Mouse (Mus musculus): ENCODE data around the gene Olfr99. TPM values are rescaled to one million over a fixed set of nuclear protein-coding genes. Genes with fewer than 3 reads are reported as not detected.
A peak's percentile ranks its signal among the peaks of the same experiment; 100 is the strongest.
"Not testable (repeated sequence)": the region's sequence is repeated elsewhere in the genome, so short reads cannot be mapped to it uniquely, and the experiment has no call there.

Olfr99 gene
- polyA plus RNA-seq, 1 experiment from 2014 or later = not detected

- no peaks in the 10 kb centered on the region for H3K9me3 ChIP-seq (replicated peaks; ENCODE audit: control insufficient read depth, low read length)
- peak within 1 kb of the TSS; percentile 41 for H3K9ac ChIP-seq (ENCODE audit: low read depth, low read length)
- H3K27ac ChIP-seq (ENCODE audit: low read length) = no peak within 1 kb of the TSS
These were observed 13.1 kb downstream of the Olfr99 start, which contains the start of gene H2-M3 for GRCm38 (mm10) chr17:37270058-37270701. H2-M3 (plus strand) TSS chr17:37270220.

GRCm38 (mm10) chr17:37263626-37264025 lies 19.6 kb downstream of the Olfr99 start, which contains the start of gene Olfr98:
Olfr98 (minus strand) TSS chr17:37263749.
- Histone ChIP-seq H3K9ac (ENCODE audit: low read depth, low read length) (no peak within 1 kb of the TSS), H3K27ac (ENCODE audit: low read length) (no peak within 1 kb of the TSS), H3K36me3 (ENCODE audit: control insufficient read depth, insufficient read depth) (no peaks in the 10 kb centered on the region), H3K4me1 (ENCODE audit: control insufficient read depth, low read depth, low read length) (no peaks in the 10 kb centered on the region), H3K4me2 (ENCODE audit: low read depth, low read length) (no peak within 1 kb of the TSS), H3K4me3 (ENCODE audit: low read depth, low read length) (no peak within 1 kb of the TSS), H3K27me3 (ENCODE audit: control insufficient read depth, insufficient read depth, low read depth, low read length) (no peaks in the 10 kb centered on the region), H3K9me3 (replicated peaks; ENCODE audit: control insufficient read depth, low read length) (no peaks in the 10 kb centered on the region)
- 59% methylated on average over 1 of the region's 1 CpGs for WGBS (ENCODE audit: insufficient replicate concordance)
- no peak for ATAC-seq (ENCODE audit: low read depth)

More at GRCm38 (mm10) chr17:37270058-37270701, 13.1 kb downstream of the Olfr99 start, which contains the start of gene H2-M3:
- Histone ChIP-seq H3K36me3 (ENCODE audit: control insufficient read depth, insufficient read depth) (no peaks in the 10 kb centered on the region), H3K4me2 (ENCODE audit: low read depth, low read length) (peak within 1 kb of the TSS; percentile 78), H3K4me3 (ENCODE audit: low read depth, low read length) (peak within 1 kb of the TSS; percentile 67), H3K27me3 (ENCODE audit: control insufficient read depth, insufficient read depth, low read depth, low read length) (no peaks in the 10 kb centered on the region), H3K4me1 (ENCODE audit: control insufficient read depth, low read depth, low read length) (no peaks in the 10 kb centered on the region; the same call in 1 of the 2 replicates)
- ATAC-seq (ENCODE audit: low read depth) = peak; percentile 80
- WGBS (ENCODE audit: insufficient replicate concordance) = under 1% methylated on average over 26 of the region's 26 CpGs

GRCm38 (mm10) chr17:37250544-37250943 lies 32.7 kb downstream of the Olfr99 start:
- Histone ChIP-seq H3K36me3 (ENCODE audit: control insufficient read depth, insufficient read depth) (no peaks in the 10 kb centered on the region), H3K4me2 (ENCODE audit: low read depth, low read length) (no peak overlapping the region), H3K4me3 (ENCODE audit: low read depth, low read length) (no peak overlapping the region), H3K9me3 (replicated peaks; ENCODE audit: control insufficient read depth, low read length) (no peaks in the 10 kb centered on the region), H3K27me3 (ENCODE audit: control insufficient read depth, insufficient read depth, low read depth, low read length) (no peaks in the 10 kb centered on the region), H3K27ac (ENCODE audit: low read length) (no peak overlapping the region), H3K4me1 (ENCODE audit: control insufficient read depth, low read depth, low read length) (no peaks in the 10 kb centered on the region), H3K9ac (ENCODE audit: low read depth, low read length) (no peak overlapping the region)
- ATAC-seq (ENCODE audit: low read depth) = 0 out of 2 replicates have a peak, but pooled peaks have one; percentile 32
- 3% methylated on average over 1 of the region's 1 CpGs for WGBS (ENCODE audit: insufficient replicate concordance)

GRCm38 (mm10) chr17:37249460-37249859 lies 33.8 kb downstream of the Olfr99 start:
- Histone ChIP-seq H3K4me1 (ENCODE audit: control insufficient read depth, low read depth, low read length) (no peaks in the 10 kb centered on the region), H3K4me2 (ENCODE audit: low read depth, low read length) (no peak overlapping the region), H3K4me3 (ENCODE audit: low read depth, low read length) (no peak overlapping the region), H3K9ac (ENCODE audit: low read depth, low read length) (no peak overlapping the region), H3K27ac (ENCODE audit: low read length) (no peak overlapping the region), H3K36me3 (ENCODE audit: control insufficient read depth, insufficient read depth) (no peaks in the 10 kb centered on the region), H3K27me3 (ENCODE audit: control insufficient read depth, insufficient read depth, low read depth, low read length) (no peaks in the 10 kb centered on the region), H3K9me3 (replicated peaks; ENCODE audit: control insufficient read depth, low read length) (no peaks in the 10 kb centered on the region)
- ATAC-seq (ENCODE audit: low read depth) = no peak

GRCm38 (mm10) chr17:37246715-37247114 lies 36.5 kb downstream of the Olfr99 start:
- Histone ChIP-seq H3K9me3 (replicated peaks; ENCODE audit: control insufficient read depth, low read length) (no peaks in the 10 kb centered on the region), H3K27me3 (ENCODE audit: control insufficient read depth, insufficient read depth, low read depth, low read length) (no peaks in the 10 kb centered on the region), H3K9ac (ENCODE audit: low read depth, low read length) (no peak overlapping the region), H3K4me2 (ENCODE audit: low read depth, low read length) (no peak overlapping the region), H3K4me1 (ENCODE audit: control insufficient read depth, low read depth, low read length) (no peaks in the 10 kb centered on the region), H3K4me3 (ENCODE audit: low read depth, low read length) (no peak overlapping the region), H3K36me3 (ENCODE audit: control insufficient read depth, insufficient read depth) (no peaks in the 10 kb centered on the region), H3K27ac (ENCODE audit: low read length) (no peak overlapping the region)
- ATAC-seq (ENCODE audit: low read depth) = no peak
- 22% methylated on average over 5 of the region's 5 CpGs for WGBS (ENCODE audit: insufficient replicate concordance)

- H3K9me3 ChIP-seq (replicated peaks; ENCODE audit: control insufficient read depth, low read length) = no peaks in the 10 kb centered on the region
- ATAC-seq (ENCODE audit: low read depth) = peak; percentile 58; the same call in 1 of the 2 replicates
- 32% methylated on average over 3 of the region's 3 CpGs for WGBS (ENCODE audit: insufficient replicate concordance)
These were observed 41.1 kb downstream of the Olfr99 start for GRCm38 (mm10) chr17:37242198-37242597.

GRCm38 (mm10) chr17:37237230-37237629 lies 46.0 kb downstream of the Olfr99 start, which contains the start of gene Olfr97:
Olfr97 (minus strand) TSS chr17:37237330.
- H3K9ac ChIP-seq (ENCODE audit: low read depth, low read length); H3K4me1 ChIP-seq (ENCODE audit: control insufficient read depth, low read depth, low read length); H3K27ac ChIP-seq (ENCODE audit: low read length); H3K9me3 ChIP-seq (replicated peaks; ENCODE audit: control insufficient read depth, low read length); H3K4me3 ChIP-seq (ENCODE audit: low read depth, low read length); H3K4me2 ChIP-seq (ENCODE audit: low read depth, low read length); ATAC-seq (ENCODE audit: low read depth); H3K36me3 ChIP-seq (ENCODE audit: control insufficient read depth, insufficient read depth); H3K27me3 ChIP-seq (ENCODE audit: control insufficient read depth, insufficient read depth, low read depth, low read length): not testable (repeated sequence)
- 64% methylated on average over 2 of the region's 2 CpGs for WGBS (ENCODE audit: insufficient replicate concordance)

More at GRCm38 (mm10) chr17:37242198-37242597, 41.1 kb downstream of the Olfr99 start:
- Histone ChIP-seq H3K9ac (ENCODE audit: low read depth, low read length) (no peak overlapping the region), H3K36me3 (ENCODE audit: control insufficient read depth, insufficient read depth) (no peaks in the 10 kb centered on the region), H3K27ac (ENCODE audit: low read length) (no peak overlapping the region), H3K27me3 (ENCODE audit: control insufficient read depth, insufficient read depth, low read depth, low read length) (no peaks in the 10 kb centered on the region), H3K4me1 (ENCODE audit: control insufficient read depth, low read depth, low read length) (no peaks in the 10 kb centered on the region), H3K4me2 (ENCODE audit: low read depth, low read length) (no peak overlapping the region), H3K4me3 (ENCODE audit: low read depth, low read length) (no peak overlapping the region)

Other genes starting within 250 kb of the Olfr99 start
- gene Gabbr1, start 237.5 kb downstream of the Olfr99 start, polyA plus RNA-seq (2015; fragmentation: Nextera tagmentation; extraction: Ambion mirVana) = 0.46 and 1.0 TPM in 2 replicates
- not detected in 2 replicates for gene Olfr90, start 195.0 kb downstream of the Olfr99 start, polyA plus RNA-seq (2015; fragmentation: Nextera tagmentation; extraction: Ambion mirVana)
- gene Olfr91, start 185.2 kb downstream of the Olfr99 start, polyA plus RNA-seq (2015; fragmentation: Nextera tagmentation; extraction: Ambion mirVana) = not detected in 2 replicates
- not detected in 2 replicates for gene Olfr92, start 163.4 kb downstream of the Olfr99 start, polyA plus RNA-seq (2015; fragmentation: Nextera tagmentation; extraction: Ambion mirVana)
- not detected in 2 replicates for gene Olfr93, start 122.0 kb downstream of the Olfr99 start, polyA plus RNA-seq (2015; fragmentation: Nextera tagmentation; extraction: Ambion mirVana)
- not detected in 2 replicates for gene Ubd, start 89.6 kb downstream of the Olfr99 start, polyA plus RNA-seq (2015; fragmentation: Nextera tagmentation; extraction: Ambion mirVana)
- gene Olfr94, start 82.5 kb downstream of the Olfr99 start, polyA plus RNA-seq (2015; fragmentation: Nextera tagmentation; extraction: Ambion mirVana) = not detected in 2 replicates
- gene Olfr95, start 70.3 kb downstream of the Olfr99 start, polyA plus RNA-seq (2015; fragmentation: Nextera tagmentation; extraction: Ambion mirVana) = not detected in 2 replicates
- not detected in 2 replicates for gene Olfr96, start 63.3 kb downstream of the Olfr99 start, polyA plus RNA-seq (2015; fragmentation: Nextera tagmentation; extraction: Ambion mirVana)
- not detected in 2 replicates for gene Olfr97, start 46.1 kb downstream of the Olfr99 start, polyA plus RNA-seq (2015; fragmentation: Nextera tagmentation; extraction: Ambion mirVana)
- gene Olfr98, start 19.7 kb downstream of the Olfr99 start, polyA plus RNA-seq (2015; fragmentation: Nextera tagmentation; extraction: Ambion mirVana) = not detected in 2 replicates
- 2.2 and 2.6 TPM in 2 replicates for gene H2-M3, start 13.2 kb downstream of the Olfr99 start, polyA plus RNA-seq (2015; fragmentation: Nextera tagmentation; extraction: Ambion mirVana)
- gene Olfr101, start 20.9 kb upstream of the Olfr99 start, polyA plus RNA-seq (2015; fragmentation: Nextera tagmentation; extraction: Ambion mirVana) = not detected in 2 replicates
- not detected in 2 replicates for gene Olfr102, start 33.6 kb upstream of the Olfr99 start, polyA plus RNA-seq (2015; fragmentation: Nextera tagmentation; extraction: Ambion mirVana)
- gene Olfr103, start 56.2 kb upstream of the Olfr99 start, polyA plus RNA-seq (2015; fragmentation: Nextera tagmentation; extraction: Ambion mirVana) = not detected in 2 replicates
- not detected in 2 replicates for gene Olfr104-ps, start 76.1 kb upstream of the Olfr99 start, polyA plus RNA-seq (2015; fragmentation: Nextera tagmentation; extraction: Ambion mirVana)
- gene Olfr105-ps, start 95.6 kb upstream of the Olfr99 start, polyA plus RNA-seq (2015; fragmentation: Nextera tagmentation; extraction: Ambion mirVana) = not detected in 2 replicates
- gene Olfr106-ps, start 106.9 kb upstream of the Olfr99 start, polyA plus RNA-seq (2015; fragmentation: Nextera tagmentation; extraction: Ambion mirVana) = not detected in 2 replicates
- not detected in 2 replicates for gene Olfr107, start 115.8 kb upstream of the Olfr99 start, polyA plus RNA-seq (2015; fragmentation: Nextera tagmentation; extraction: Ambion mirVana)
- gene Olfr108, start 162.0 kb upstream of the Olfr99 start, polyA plus RNA-seq (2015; fragmentation: Nextera tagmentation; extraction: Ambion mirVana) = not detected in 2 replicates
- not detected in 2 replicates for gene Olfr109, start 175.5 kb upstream of the Olfr99 start, polyA plus RNA-seq (2015; fragmentation: Nextera tagmentation; extraction: Ambion mirVana)
- not detected in 2 replicates for gene H2-M2, start 200.1 kb upstream of the Olfr99 start, polyA plus RNA-seq (2015; fragmentation: Nextera tagmentation; extraction: Ambion mirVana)
- gene Olfr110, start 209.0 kb upstream of the Olfr99 start, polyA plus RNA-seq (2015; fragmentation: Nextera tagmentation; extraction: Ambion mirVana) = not detected in 2 replicates
- gene Olfr111, start 224.6 kb upstream of the Olfr99 start, polyA plus RNA-seq (2015; fragmentation: Nextera tagmentation; extraction: Ambion mirVana) = not detected in 2 replicates

Data from liver, embryonic 16.5 days (tissue).